Mouse (Mus musculus): ENCODE results near the gene Rnf34.

The Rnf34 gene

GRCm38 (mm10) chr5:122900558-122901171, 50.8 kb downstream of the Rnf34 start:
- no peak for DNase-seq (ENCODE audit: low spot score)

GRCm38 (mm10) chr5:122901179-122901578, 51.3 kb downstream of the Rnf34 start:
- no peak for DNase-seq (ENCODE audit: low spot score)

- DNase-seq (ENCODE audit: low spot score): no peak
These were observed 51.8 kb downstream of the Rnf34 start for GRCm38 (mm10) chr5:122901666-122902065.

GRCm38 (mm10) chr5:122902228-122902627, 52.4 kb downstream of the Rnf34 start:
- DNase-seq (ENCODE audit: low spot score): no peak

GRCm38 (mm10) chr5:122903165-122903564, 53.3 kb downstream of the Rnf34 start:
- no peak for DNase-seq (ENCODE audit: low spot score)

GRCm38 (mm10) chr5:122907182-122907581, 57.3 kb downstream of the Rnf34 start:
- DNase-seq (ENCODE audit: low spot score): no peak

- no peak for DNase-seq (ENCODE audit: low spot score)
These were observed 58.2 kb downstream of the Rnf34 start for GRCm38 (mm10) chr5:122908001-122908400.

- DNase-seq (ENCODE audit: low spot score): no peak
These were observed 59.6 kb downstream of the Rnf34 start for GRCm38 (mm10) chr5:122909481-122909880.

GRCm38 (mm10) chr5:122912863-122913262, 63.0 kb downstream of the Rnf34 start:
- no peak for DNase-seq (ENCODE audit: low spot score)

- DNase-seq (ENCODE audit: low spot score): no peak
These were observed 66.3 kb downstream of the Rnf34 start for GRCm38 (mm10) chr5:122916147-122916546.

- no peak for DNase-seq (ENCODE audit: low spot score)
These were observed 68.3 kb downstream of the Rnf34 start for GRCm38 (mm10) chr5:122917982-122918711.

- no peak for DNase-seq (ENCODE audit: low spot score)
These were observed 70.7 kb downstream of the Rnf34 start for GRCm38 (mm10) chr5:122920557-122920956.

All from layer of hippocampus, adult 11-12 months (tissue).